Mouse (Mus musculus): ENCODE measurements at regions not wholly inside any gene's neighbourhood (a gene's known extent, or its start where the extent isn't known, plus 50 kb on each side); places are given as distances from the start of the nearest gene placed in this dataset.

DNA sequence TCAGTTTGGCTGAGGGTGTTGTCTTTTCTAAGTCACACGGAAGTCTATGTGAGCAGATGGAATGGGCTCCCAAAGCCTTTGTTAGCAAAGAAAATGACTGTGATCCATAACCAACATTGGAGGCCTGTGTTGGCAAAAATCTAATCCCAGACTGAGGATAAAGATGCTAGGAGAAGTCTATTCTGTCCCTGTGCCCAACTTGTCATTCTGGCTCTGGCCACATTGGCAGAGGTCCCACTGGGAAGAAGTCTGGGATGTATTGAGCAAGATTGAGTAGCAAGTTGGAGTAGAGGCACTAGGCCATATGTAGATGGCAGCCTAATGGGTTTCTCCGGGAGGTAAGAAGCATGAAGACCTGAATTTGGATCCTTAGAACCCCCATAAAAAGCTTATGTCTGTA, 54.1 kb downstream of the Nog start:
- no peak for DNase-seq (ENCODE audit: low spot score)

DNA sequence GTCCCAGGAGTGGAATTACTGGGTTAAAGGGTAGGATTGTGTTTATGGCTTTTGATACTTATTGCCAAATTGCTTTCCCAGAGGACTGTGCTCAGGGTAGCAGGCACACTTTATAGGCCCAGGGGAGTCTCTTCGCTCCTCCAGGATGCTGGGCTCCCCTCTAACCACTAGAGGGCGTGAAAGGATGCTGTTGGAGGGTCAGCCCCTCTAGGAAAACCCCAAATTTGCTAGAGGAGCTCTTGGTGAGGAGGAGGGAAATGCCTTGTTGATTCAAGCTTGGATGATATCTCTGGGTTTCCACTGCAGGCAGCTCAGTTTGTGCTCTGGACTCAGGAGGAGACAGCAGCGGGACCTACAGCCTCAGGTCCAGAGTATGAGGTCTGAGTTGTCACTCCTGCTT, 58.8 kb downstream of the Nog start:
- DNase-seq (ENCODE audit: low spot score), result peak; percentile 84

DNA sequence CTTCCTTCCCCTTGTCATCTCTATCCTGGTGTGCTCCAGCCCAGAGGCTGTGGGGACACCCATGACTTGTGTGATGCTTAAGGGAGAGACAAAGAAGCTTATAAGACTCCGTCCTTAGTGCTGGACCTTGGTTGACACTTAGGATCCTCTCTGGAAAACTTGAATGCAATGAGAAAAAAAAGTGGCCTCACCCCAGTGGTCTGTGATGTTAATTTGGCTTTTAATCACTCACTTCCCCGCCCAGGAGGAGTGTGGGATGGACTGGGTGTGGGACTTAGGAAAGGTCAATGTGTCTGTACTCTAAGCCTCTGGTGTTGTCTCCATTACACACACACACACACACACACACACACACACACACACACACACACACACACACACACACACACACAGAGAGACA, 60.0 kb downstream of the Nog start:
- no peak for DNase-seq (ENCODE audit: low spot score)

DNA sequence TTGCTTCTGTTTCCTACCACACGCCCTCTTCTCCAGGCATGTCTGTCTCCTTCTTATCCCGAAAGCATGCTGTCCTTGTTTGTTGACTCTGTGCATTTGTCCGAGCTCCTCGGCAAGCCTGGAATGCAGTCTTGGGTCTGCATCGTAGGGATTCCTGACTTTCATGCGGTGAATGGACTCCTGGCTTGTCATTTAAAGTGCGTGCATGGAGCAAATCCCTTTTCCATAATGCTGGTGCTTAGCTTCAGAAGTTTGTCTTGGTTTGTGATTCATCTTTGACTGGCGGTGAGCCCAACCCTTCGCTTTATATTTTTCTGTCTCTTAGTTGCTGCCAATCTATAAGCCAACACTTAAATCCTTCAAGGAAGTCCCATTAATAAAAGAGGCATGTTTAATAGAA, 62.2 kb downstream of the Nog start:
- peak; percentile 9 for DNase-seq (ENCODE audit: low spot score)

DNA sequence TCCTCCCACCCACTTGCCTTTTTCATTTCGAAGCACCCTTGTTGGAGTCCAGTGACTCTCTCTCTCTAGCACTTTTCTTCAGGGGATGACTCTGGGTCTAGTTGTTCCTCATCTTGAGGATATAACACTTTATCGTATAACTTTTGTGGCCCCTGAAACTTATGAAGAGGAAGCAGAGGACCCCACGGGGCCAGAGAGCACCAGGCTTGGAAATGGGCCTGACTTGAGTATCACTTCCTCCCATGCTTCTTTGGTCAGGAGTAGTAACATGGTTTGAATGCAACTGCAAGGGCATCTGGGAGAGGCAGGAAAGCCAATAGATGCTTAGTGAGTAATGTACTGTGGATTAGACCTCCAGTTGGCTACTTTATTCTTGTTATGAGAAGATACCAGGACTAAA, 65.2 kb downstream of the Nog start:
- no peak for DNase-seq (ENCODE audit: low spot score)

DNA sequence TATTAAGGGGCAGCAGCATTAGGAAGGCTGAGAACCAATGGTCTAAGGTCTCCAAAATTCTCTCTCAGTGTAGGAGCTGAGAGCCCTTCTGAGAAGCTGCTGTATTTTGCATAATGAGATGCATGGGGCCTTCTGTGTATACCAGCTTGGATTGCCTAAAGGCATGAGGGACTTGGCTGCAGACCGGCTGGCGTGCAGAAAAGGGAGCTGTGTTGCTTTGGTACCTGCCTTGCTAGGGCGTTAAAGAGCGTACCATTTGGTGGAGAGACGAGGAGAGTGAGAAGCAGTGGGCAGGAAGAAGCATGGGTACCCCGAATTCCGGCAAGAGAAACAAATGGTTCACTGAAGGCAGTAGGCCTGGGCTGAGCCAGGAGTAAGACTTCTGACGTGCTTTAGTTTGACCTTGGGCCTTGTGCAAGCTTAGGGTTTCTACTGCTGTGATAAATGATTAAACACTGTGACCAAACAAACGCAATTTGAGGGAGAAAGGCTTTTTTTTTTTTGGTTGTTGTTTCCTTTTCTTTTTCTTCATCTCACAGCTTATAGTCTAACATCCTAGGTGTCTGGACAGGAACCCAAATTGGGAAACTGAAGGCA, 69.2 kb downstream of the Nog start:
- DNase-seq (ENCODE audit: low spot score), result no peak

DNA sequence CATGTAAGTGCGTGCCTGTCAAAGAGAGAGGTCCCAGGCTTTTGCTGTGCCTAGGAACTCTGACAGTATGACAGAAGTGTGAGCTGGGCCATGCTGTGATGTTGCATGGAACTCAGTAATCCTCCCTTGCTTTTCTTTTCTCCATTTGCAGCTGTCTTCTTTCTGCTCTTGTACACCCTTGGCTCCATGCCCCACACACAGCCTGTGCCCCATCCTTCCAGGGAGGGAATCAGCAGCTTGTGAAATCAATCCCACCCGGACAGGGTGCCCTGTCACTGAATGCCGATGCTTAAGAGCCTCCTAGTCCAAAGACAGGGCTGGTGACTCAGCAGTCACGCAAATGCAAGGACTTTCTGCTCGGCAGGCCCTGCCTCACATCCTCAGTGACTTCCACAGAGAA, 72.4 kb downstream of the Nog start:
- DNase-seq (ENCODE audit: low spot score), result no peak

DNA sequence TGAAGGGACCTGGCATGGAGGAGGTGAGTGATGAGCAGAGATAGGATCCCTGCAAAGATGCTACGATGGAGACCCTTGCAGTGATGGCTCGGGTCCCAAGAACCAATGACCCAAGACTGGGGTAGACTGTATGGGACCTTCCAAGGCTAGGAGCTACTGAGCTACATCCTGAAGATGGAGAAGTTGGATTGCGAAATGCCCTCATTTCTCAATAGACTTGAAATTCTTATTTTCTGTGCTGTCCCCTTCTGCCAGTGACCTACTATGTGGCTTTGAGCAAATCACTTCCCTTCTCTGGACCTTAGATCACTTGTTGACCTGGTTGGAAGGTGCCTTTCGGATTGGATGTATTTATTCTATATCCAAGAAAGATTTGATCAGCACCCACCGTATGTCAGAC, 88.9 kb downstream of the Nog start:
- no peak for DNase-seq (ENCODE audit: low spot score)

DNA sequence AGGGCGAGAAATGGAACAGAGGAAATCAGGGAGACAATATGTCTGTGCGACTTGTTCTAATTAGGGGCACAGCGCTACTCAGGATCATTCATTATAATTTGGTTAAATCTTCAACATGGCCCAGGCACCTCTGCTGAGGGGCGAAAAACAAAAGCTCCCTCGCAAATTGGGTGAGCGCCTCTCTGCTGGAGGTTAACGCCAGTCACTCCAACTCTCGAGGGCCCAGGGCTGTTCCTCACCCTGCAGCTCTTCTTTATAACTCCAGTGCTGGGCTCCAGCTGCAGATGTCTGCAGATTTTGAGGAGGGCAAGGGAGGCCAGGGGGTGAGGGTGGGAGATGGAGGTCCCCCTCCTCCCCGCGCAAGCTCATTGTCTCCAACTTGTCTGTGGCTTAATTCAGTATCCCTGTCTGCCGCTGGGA, 92.6 kb downstream of the Nog start:
- DNase-seq (ENCODE audit: low spot score), result peak; percentile 46

DNA sequence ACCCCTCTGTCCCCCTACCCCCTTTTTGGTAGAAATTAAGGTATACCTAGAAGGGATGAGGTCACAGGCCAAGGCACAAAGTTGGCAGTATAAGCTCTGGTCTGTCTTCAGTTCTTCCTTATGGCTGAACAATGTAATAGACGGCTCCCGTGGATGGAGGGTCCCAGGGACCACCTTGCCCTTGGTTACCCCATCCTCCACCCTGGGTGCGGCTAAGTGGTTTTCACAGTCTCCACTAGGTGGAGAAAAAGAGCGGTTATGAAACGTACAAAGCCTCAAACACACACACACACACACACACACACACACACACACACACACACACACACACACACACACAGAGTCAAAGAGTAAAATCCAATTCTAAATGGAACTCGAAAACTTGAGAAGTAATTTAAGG, 93.1 kb downstream of the Nog start:
- DNase-seq (ENCODE audit: low spot score), result peak; percentile 61

DNA sequence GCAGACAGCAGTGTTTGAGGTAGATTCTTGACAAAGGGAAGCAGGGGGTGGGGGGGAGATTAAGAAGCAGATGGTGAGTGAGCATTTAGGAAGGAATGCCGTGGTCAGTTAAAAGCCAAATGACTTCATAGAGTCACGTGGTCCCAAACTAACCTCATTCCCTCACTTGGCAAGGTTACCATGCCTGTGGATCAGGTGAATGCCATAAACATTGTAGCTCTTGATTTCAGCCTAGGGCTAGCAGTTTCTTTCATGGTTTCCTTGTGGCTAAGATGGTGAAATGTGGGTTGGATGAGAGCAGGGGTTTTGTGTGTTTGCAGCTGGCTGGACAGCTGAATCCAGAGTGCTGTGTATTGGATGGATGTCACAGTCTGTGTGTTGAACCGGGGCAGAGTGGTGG, 95.3 kb downstream of the Nog start:
- DNase-seq (ENCODE audit: low spot score), result no peak

DNA sequence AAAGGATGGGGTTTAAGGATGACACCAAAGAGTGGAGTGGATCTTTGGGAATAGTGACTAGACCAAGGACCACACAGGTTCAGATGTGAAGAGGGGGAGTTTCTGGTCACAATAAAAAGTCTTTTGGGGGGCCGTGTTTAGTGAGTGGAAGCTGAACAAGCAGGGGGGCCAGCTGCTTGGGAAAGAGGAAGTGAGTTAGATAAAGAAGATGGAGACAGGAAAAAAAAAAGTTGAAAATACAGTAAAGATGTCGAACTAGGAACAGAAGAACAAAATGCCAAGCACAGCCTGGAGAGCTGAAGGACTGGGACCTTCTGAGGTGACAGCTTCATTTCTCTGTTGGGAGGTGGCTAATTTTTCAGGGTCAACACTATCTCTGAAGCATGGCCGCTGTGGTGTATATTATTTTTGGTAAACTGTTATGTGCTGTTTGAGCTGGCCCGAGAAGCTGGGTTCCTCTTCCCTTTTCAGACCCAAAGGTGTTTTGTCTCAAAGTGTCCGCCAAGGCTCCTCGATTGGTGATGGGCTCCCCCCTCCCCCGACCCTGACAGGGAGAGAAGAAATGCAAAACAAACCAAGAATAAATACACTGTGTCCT, 97.1 kb downstream of the Nog start:
- no peak for DNase-seq (ENCODE audit: low spot score)

DNA sequence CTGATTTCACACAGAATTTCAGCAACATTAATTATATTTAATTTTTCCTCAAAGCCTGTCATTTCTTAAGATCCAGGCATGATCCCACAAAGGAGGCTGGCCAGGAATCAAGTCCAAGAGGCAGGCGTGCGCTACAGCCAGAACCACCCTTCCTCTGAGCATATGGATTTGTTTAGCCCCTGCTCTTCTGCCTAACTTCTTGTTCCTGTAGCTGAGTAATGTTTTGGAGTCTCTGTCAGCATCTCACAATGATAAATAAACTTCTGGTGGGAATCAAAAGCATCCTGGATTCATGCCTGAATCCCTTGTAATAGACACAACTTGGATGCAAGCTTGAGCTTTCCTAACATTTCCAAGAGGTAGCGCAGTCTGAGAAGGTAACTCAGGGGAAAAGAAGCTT, 101.7 kb downstream of the Nog start:
- no peak for DNase-seq (ENCODE audit: low spot score)

DNA sequence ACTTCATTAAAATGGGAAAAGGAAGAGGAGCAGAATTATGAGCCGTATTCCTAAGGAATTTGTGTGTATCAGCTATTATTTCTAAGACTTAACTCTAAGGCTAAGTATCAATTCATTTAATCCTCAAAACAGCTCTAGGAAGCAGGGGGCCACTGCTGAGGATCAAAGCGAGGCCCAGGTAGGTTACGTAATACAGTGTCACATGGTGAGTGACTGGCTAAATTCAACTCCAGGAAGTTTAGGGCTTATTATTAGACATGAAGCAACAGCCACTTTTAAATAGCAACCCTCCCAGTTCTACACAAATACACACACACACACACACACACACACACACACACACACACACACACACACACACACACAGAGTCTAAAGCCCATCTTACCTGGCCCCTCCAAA, 109.3 kb downstream of the Nog start:
- DNase-seq (ENCODE audit: low spot score), result no peak

DNA sequence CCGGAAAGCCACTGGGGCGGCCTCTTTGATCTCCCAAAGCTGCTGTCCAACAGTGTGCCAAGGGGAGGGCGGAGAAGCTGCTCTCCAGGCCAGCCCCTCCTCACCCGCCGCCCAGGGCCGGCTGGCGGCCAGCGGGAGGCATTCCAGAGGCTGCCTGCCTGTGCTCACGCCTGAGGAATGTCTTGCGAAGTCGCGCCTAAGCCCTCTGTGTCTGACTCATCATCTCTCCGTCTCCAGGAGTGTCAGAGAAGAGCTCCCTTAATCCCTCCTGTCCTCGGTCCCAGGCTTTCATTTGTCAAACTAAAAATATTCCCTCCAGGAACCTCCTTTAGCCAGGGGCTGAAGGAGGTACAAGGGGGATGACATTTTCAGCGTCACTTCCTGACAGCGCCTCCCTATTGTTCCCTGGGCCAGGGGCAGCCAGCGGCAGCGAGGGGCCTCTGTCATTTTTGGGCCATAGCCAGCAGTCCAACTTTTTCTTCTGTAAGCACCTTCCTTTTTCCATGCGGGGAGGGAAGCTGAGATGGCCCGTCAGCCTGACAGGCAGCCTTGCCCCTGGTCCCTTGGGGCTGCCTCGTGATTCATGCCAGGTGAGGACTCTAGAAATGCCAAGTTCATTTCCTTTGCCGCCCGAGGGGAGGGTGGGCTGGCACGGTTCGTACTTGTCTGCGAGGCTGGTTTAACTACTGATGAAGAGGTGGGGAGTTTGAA, 113.4 kb downstream of the Gm525 start:
- DNase-seq (ENCODE audit: low spot score), result peak; percentile 78

DNA sequence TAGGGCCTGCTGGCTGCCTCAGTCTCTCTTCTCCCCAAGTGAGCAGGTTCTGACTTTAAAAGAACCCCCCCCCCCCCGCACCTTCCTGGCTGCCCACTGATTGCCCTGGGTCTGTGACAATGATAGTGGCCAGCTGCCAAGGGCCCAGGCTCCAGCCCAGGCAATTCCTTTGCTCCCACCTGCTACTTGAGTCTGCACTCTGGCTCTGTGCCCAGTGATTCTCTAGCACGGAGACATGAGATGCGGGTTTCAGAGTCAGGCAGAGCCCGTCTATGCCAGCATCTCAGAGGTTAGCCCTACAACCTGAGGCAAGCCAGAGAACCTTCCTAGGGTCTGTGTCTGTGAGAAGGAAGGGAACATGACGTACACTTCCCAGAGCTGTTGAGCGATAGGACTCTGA, 112.2 kb downstream of the Gm525 start:
- DNase-seq (ENCODE audit: low spot score), result no peak

DNA sequence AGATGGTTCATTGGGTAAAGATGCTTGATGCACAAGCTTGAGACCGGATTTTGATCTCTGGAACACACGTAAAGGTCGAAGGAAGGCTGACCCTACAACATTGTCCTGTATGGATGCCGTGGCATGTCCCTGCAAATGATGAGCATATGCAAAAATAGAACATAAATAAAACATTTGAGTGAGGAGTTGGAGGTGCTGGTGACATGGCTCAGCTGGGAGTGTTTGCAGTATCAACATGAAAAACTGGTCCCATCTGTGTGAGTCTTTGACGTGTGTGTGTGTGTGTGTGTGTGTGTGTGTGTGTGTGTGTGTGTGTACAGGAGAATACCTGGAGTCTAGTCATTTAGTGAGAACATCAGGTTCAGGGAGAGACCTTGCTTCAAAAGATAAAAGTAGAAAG, 107.8 kb downstream of the Gm525 start:
- no peak for DNase-seq (ENCODE audit: low spot score)

DNA sequence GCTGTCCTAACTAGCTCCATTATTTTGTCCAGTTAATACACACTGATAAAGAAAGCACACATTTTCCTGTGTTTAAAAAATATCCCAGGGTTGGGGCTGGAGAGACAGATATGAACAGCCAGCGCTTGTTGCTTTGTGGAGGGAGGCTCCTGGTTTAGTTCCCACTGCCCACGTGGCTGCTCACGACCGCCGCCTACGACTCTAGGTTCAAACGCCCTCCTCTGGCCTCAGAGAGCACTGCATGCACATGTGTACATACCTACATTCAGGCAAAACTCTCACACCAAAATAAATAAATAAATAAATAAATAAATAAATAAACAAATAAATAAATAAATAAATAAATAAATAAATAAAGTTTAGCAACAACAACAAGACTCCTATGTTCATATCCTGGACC, 104.8 kb downstream of the Gm525 start:
- DNase-seq (ENCODE audit: low spot score), result no peak

DNA sequence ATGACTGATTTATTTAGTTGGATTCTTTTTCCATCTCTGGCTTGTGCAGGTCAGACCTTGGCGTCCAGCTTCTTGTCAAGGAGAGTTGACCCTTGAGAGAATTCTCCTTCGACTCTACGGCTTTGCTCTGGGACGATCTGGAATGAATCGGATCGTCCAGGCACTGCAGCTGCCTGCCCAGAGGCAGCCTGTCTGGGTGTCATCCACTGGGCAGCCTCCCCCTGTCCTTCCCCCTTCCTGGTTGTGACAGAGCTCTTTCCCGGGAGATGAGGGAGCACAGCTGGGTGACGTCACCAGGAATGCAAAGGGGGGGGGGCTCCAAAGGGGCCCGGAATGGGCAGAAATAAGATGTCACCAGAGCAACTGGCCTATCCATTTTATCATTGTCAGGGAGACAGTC, 101.9 kb downstream of the Gm525 start:
- peak; percentile 48 for DNase-seq (ENCODE audit: low spot score)

DNA sequence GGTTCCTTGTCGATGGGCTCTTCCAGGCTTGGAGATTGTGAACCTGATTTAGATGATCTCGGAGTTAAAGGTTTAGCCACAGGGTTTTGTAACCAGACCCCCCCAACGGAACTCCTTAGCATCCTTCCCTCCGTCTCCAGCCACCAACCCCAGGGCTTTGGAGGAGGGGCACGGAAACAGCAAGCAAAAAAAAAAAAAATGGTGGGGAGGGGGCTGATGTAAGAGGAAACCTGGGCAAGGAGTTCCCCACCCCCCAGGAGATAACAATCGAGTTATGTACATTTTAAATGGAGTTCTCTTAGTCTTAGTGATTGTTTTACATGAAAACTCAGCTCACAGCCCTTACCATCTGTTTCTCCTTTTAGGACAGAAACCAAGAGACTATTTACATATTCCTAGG, 101.3 kb downstream of the Gm525 start:
- DNase-seq (ENCODE audit: low spot score), result peak; percentile 12

DNA sequence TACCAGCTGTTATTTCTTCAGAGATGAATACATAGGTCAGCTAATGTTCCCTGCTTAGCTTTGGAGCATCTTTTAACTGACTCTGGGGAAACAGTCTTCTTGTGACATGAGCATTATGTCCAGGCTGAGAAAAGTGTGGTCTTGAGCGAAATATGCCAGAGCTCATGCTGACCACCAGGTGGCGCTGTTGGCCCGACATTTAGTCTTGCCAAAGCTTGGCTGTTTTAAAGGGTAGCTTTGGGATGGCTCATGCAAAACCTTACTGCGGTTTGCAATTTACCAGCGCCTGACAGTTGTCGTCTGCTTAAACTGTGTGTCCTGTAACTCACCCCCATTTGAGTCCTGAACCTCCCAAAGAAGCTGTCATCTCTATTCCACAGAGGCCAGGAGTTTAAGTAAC, 91.6 kb downstream of the Gm525 start:
- peak; percentile 91 for DNase-seq (ENCODE audit: low spot score)

DNA sequence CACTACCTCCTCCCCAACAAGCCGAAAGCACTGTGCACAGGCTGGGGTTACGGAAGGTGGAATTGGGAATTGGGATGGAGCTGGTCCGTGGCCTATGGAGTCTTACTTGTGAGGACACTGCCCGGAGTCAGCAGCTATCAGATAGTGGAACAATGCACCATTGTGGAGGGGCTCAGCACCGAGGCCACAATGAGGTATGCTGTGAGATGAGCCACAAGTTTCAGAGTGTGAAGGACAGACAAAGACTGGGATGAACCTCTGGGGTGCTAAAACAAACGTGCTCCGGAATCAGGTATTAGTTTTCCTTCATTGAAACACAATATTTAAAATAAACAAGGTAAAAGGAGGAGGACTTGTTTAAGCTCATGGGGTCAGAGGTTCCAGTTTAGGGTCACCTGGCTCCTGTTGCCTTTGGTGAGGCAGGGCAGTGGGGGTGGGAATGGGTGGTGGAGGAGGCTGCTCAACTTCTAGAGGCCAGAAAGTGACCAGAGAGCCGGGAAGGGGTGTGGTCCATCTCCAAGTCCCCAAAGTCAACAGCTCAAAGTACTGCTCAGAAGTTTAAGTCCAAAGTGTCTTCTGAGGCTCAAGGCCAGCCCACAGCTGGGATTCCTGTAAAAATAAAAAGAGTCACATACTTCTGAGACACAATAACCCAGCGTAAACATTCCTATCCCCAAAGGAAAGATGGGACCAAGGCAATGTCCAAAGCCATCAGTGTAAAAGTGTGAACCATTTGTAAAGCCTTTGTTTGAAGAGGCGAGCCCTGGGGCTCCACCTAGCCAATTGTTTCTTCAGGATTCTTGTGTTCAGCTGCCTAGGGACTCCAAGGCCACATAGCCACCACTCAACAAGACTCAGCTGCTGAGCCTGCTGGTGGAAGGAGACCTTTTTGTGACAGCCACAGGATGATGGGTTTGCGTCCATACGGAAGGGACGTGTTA, 80.1 kb downstream of the Gm525 start:
- no peak for DNase-seq (ENCODE audit: low spot score)

DNA sequence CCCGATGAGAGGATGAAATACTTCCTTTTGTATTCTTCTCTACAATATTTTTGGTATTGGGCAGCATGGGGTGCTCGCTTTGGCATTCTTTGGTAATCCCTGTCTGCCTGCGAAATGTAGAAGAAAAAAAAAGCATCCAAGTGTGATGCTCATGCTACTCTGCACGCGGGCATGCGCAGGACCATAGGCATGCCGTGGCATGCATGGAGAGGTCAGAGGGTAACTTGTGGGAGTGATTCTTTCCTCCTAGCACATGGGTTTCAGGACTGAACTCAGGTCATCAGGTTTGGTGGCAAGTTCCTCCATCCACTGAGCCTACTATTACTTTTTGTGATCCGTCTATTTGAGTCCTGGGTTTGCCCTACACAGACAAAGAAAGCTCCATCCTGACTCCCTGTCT, 74.3 kb downstream of the Gm525 start:
- DNase-seq (ENCODE audit: low spot score), result no peak

Measured in embryo, embryonic 10.5 days (tissue).